Mouse (Mus musculus) embryonic stem cell, embryonic (primary cell): ENCODE measurements around the gene Ubxn7.

Experiments used
- CTCF ChIA-PET, 4 experiments: fragments of 300-600 bp in 2 of 4; fragments of 350-600 bp in 2 of 4; sonication (Branson Sonifier 250); formaldehyde crosslinking; loops; one replicate each; lab custom pipeline; 2022; ENCODE audit warnings: inconsistent platforms in 2 of 4; lab: Charles Lee
- POLR2A ChIA-PET, 4 experiments: fragments of 300-600 bp in 2 of 4; fragments of 350-600 bp in 2 of 4; sonication (Branson Sonifier 250); formaldehyde crosslinking; loops; one replicate each; lab custom pipeline; 2022; ENCODE audit warnings: antibody characterized with exemption in 4 of 4, inconsistent platforms in 1 of 4; lab: Charles Lee

The Ubxn7 gene

DNA sequence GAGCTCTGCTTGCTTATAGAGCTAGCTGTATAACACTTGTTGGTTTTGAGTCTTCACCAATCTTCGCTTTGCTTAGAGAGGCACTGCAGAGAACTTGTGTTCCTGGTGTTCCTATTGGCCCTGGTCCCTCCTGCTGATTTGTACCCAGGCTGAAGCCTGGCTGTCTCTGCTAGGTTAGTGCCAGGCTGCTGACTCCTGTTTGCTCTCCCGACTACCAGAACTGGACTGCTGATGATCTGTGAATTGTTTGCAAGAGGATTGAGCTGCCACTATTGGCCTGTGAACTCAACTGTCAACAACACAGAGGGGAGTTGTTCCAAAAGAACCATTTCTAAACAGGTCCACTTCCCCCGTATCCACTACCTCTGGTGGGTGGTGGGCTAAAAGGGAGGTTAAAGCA, 109.4 kb downstream of the Ubxn7 start:
- ChIA-PET CTCF (no interaction called here), POLR2A (interaction anchor here in 1 of 4 experiments (1.4 kb wide), 1 partner anchor 21 kb away, joined by 3 read pairs; no protein-coding TSS in a partner anchor)
